Mouse (Mus musculus) gastrocnemius, postnatal 36 days (tissue): Measurements from ENCODE around the gene Dlgap4. TPM values are rescaled to one million over a fixed set of nuclear protein-coding genes. Genes with fewer than 3 reads are reported as not detected.

ENCODE experiments used
- DNase-seq, 2 experiments: peaks; one replicate each; pipeline ENCODE4 v3.0.0; 2022
- intact Hi-C: fragments of 180-260 bp; cut with DNase I; formaldehyde crosslinking; loops from one replicate; pipeline ENCODE4 v1.15.1; 2025
- long read RNA-seq, 2 experiments: library from polyadenylated mRNA; stranded (forward); transcript quantifications; one replicate each; pipeline ENCODE4 v2.0.0; 2021
- total RNA-seq, 2 experiments: library from RNA; stranded (reverse); gene quantifications; 2 replicates each; pipeline ENCODE4 v1.2.3; 2021

The Dlgap4 gene
- total RNA-seq = 10 to 100 TPM; 53.4 to 57.8 TPM
- long read RNA-seq, experiment 1, full-length matches to known transcripts = 17 of 32 reads
- long read RNA-seq, experiment 1, partial matches to known transcripts = 0 of 32 reads
- long read RNA-seq, experiment 1, other reads (novel, unspliced or antisense) = 15 of 32 reads
- long read RNA-seq, experiment 2, transcript Dlgap4-203 (7 exons, 3,402 nt) = major isoform, 12 of 46 reads
- long read RNA-seq, experiment 2, transcript Dlgap4-204 (7 exons, 1,595 nt) = minor isoform, 6 of 46 reads
- long read RNA-seq, experiment 2, partial matches to known transcripts = 11 of 46 reads
- long read RNA-seq, experiment 2, other reads (novel, unspliced or antisense) = 17 of 46 reads

DNA sequence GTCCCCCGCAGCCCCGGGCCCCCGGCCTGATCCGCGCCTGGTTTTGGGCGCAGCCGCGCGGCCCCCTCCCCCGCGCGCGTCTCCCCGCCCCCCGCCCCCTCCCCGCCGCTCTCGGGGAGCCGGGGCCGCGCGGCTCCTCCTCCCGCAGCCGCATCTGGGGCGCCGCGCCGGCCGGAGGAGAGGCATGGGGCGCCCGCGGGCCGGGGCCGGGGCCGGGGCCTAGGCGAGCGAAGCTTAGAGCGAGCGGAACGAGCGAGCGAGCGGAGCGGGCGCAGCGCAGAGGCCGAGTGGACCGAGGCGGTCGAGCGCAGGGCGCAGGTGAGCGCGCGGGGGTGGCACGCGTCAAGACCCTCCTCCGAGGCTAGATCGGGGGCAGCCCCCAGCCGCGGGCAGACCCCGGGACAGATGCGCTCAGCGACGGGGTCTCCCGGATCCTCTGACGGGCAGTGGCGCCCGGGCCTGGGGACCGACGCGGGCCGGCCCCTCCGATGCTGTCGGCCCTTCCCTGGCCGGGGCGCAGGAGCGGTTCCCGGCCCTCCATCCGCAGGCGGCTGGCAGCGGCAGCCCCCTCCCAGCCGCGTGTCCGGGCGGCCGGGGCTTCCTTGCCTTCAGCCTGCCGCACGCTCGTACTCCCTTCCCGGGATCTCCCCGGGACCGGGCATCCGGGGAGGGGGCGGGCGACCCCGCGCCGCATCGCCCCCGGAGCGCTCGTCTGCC lies at the start of gene Dlgap4:
Gene Dlgap4 (plus strand): TSS at position 165 of the 717 bp plus-strand sequence.
- DNase-seq = no peak
- intact Hi-C loops = loop anchor here (5.0 kb wide), 2 partner anchors 81 to 89 kb away; no protein-coding TSS in a partner anchor

DNA sequence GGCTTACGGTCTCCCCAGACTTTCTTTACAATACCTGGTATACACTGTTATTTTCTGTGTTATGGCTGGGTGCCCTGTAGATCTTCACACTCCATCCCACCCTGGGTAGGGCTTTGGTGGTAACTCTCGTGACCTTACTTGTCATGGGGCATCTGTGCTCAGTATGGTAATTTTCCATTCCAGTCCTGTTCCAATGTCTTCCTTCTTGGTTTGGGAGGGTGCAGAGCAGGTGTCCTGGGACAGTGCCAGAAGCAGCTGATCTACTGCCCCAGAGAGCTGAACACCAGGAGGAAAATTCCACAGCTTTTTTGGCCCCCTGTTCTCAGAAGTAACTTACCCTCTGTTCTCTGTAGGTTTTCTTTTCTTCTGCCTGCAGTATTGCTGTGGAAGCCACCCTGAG lies 47.0 kb upstream of the Dlgap4 start:
- DNase-seq = no peak
- intact Hi-C loops = no loop called here

DNA sequence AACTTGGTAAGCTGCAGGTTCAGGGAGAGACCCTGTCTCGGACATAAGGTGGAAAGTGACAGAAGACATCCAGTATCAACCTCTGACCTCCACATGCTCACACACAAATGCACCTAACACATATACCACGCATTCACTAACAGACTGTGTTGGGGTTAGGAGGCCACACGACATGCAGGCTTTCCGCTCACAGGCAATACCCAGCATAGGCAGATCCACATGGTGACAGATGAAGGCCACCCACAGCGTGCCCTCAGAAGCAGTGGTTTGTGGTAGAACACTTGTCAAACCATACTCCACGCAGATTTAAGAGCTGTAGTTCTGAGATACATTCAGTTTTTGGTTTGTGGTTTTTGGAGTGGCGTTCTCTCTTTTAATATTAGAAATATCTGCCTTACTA lies 44.9 kb upstream of the Dlgap4 start:
- intact Hi-C loops = no loop called here
- DNase-seq = no peak

DNA sequence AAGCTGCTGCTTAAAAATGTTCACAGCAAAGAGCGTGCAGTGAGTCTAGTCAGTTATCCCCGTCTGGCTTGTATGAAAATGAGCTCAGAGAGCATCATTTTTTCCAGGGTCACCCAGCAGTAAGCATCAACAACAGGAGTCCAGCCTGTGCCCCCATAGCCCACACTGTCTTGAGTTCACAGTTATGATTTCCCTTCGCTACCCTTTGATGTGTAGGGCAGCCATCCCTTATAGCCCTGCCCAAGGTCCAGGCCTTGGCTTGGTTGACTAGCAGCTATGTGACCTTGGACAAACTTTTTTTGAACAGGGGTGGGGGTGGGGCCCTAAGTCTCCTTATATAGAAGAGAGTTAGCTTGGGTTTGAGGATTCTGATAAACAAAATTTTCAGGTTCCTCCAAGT lies 44.2 kb upstream of the Dlgap4 start:
- intact Hi-C loops = no loop called here
- no peak for DNase-seq

DNA sequence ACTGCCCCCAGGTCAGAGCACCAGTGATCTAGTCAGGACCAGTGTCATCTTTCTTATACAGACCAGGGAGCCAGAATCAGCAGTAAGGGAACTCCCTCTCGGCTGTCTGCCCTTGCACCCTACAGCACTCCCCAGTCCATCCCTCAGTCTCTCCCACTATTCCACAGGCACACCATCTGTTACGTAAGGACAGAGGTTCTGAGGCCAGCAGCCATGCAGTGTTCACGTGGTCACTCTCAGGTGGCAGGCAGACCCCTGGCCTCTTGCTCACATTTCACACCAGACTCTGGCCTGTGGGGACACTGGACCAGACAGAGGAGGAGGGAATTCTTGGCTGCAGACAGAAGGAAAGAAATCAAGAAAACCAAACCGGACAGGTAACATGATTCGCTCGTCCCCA lies 42.0 kb upstream of the Dlgap4 start:
- intact Hi-C loops = no loop called here
- DNase-seq = no peak

DNA sequence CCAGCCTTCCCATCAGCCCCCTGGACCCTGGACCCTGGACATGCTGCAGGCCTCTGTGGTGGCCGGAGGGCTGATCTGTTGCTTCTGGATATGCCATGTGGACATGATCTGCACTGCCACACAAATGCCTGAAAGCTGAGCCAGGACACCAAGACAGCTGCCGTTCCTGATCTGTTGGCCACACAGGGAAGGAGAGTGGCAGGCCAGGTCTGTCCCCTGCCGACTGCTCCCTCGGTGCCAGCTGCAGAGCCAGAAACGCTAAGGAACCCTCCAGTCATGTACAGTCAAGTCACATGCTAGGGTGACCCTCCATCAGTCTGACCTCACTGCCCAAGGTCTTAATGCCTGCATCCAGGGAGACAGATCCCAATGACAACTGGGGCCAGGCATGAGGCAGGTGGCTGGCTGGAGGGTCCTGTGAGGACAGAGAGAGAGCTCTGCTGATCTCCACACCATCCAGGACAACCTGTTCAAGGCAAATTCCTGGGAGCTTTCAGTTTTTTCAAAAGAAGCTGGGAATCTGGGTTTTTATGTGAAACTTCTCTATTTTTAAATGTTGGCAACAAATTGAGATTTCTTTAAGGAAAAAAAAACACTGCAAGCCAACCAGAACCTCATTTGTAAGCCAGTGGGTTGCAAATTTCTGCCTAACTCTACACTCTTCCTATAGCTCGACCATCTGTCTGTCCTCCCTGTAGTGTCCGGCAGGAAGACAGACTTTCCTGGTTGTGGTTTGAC lies 36.5 kb upstream of the Dlgap4 start:
- DNase-seq = no peak
- intact Hi-C loops = no loop called here

DNA sequence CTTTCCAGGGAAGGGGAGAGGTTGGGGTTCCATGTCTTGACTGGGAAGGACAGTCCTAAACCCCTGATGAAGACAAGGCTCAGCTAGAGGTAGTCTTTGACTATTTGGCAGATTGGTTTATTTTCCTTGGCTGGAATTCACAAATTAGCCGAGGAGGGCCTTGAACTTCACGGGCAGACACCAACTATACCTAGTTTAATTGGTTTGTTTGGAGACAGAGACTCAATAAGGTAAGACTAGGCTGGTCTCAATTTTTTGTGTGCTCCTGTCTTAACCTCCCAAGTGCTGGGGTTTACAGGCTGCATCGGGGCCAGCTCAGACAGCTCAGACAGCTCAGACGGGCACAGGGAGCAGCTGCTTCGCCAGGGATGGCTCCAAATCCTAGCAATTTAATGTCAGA lies 33.0 kb upstream of the Dlgap4 start:
- DNase-seq = no peak

DNA sequence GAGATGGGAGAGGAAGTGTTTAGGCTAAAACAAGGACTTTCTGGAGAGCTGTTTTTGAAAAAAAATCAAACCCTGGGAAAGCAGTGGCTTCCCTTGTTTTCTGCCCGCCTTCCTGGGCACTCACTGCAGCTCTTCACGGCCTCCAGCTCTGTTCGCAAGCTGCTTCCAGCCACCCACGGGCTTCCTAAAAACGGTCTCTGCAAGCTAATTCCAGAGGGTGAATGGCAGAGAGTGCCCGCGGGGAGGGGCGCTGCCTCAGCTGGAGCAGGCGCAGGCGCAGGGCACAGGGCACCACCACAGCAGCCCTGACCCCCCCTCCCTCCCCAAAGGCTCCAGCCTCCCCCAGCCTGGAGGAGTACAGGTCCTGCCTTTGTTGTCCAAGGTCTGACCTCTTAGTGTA lies 32.3 kb upstream of the Dlgap4 start:
- intact Hi-C loops = no loop called here
- DNase-seq = no peak

More for the DNA sequence above, 33.0 kb upstream of the Dlgap4 start:
- intact Hi-C loops = no loop called here

DNA sequence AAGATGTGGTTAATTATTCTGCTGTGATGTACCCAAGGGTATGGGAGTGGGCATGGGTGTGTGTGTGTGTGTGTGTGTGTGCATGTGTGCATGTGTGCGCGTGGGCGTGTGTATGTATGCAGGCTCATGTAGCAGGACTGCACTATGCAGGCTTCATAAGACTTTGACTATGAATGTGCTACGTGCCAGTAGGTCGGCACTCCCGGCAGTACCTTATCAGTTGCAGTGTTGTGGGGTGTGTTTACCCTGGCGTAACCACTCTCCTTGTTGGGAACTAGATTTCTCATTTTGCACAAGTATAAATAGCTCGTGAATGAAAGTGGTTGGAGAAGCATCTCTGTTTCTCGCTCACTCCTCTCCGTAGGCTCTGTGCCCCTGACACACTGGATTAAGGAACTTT lies 30.6 kb upstream of the Dlgap4 start:
- DNase-seq = no peak
- intact Hi-C loops = no loop called here

DNA sequence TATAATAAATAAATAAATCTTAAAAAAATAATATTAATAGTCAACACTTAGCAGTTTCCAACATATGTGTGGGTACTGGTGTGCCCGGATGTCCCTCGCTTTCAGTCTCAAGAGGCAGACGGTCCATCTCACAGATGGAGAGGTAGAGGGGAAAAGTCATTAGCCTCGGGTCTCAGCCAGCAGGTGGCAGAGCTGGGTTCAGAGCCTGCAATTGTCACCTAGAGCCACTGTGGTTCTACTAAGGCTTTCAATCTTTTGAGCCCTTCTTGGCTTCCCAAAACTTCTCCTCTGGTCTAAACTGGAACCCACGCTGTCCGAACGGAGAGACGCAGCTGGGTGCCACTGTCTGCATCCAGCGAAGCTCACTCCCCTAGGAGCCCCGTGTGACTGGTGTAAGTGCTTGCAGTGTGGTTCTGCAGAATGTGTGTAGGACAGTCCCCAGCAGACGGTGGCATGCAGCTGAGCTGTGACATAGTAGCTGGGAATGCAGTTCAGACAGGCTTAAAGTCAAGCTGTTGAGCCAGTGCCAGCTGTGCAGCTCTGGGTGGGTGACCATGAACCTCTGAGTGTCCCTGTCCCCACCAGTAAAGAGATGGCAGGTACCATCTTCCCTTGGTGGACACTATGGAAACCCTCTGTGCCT lies 29.2 kb upstream of the Dlgap4 start:
- DNase-seq = no peak
- intact Hi-C loops = no loop called here

DNA sequence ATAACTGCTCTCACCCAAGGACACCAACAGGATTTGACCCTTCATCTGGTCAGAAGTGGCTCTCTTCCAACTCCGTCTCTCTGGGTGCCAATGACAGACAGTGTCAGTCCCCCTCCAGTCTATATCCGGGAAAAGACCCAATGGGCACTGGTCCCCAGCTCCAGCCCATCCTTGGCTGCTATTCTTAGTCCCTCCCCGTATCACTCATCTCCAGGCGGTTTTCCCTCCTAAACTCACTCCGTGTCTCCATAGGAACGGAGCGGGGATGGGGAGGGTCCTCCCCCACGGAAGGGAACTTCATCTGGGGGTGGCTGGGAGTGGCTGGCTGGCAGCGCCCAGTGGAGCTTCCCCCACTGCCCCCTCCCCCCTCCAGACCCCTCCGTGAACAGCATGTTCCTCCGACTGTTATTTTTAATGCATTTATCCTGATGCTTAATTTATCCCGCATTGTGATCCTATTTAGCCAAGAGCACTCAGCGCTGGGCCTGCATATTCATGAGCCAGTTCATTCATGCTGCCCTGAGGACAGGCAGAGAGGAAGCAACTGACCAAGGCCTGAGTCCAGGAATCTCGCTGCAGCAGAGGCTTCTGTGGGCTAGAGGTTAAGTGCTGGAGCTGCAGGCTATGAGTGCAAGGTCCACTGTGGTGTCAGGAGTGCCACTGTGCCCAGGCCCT lies 28.6 kb upstream of the Dlgap4 start:
- intact Hi-C loops = no loop called here

DNA sequence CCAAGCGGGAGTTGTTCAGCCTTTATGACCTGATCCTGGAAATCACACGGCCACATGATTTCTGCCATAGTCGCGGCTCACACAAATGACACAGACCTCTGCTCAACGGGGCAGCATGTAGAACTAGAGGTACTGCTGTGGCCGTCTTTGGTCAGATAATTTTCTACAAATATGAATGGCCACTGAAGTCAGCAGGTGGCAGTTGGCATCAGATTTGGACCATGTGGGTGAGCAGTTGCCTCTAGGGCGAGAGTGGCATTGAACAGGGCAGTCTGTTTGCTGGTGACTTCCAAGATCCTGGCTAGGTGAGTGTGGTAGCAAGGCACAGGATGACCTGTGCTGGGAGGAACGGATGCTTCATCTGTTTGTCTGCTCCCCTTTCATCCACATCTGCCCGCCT lies 24.0 kb upstream of the Dlgap4 start:
- intact Hi-C loops = no loop called here

More for the DNA sequence above, 28.6 kb upstream of the Dlgap4 start:
- DNase-seq = no peak

DNA sequence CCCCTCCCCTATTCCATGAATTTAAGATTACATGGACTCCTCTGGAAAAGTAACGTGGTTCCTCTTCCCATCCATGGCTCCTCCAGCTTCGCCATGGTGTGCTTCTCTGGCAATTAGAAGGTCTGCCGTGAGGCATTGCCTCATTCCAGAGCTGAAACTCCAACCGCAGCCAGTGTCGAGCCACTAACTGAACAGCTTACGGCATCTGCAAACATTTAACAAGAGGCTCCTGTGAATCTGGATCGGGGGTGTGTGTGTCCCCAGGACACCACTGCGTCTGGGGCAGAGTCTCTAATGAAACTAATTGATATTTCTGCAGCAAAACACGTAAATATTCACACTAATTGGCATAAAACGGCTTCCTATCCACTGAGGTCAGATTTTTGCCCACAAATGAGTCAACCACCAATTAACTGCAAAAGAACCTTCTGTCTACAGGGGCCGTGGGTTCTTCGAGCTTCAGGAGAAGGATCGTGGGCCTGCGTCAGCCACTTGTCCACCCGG lies 18.5 kb upstream of the Dlgap4 start:
- DNase-seq = no peak
- intact Hi-C loops = no loop called here

More for the DNA sequence above, 24.0 kb upstream of the Dlgap4 start:
- no peak for DNase-seq

DNA sequence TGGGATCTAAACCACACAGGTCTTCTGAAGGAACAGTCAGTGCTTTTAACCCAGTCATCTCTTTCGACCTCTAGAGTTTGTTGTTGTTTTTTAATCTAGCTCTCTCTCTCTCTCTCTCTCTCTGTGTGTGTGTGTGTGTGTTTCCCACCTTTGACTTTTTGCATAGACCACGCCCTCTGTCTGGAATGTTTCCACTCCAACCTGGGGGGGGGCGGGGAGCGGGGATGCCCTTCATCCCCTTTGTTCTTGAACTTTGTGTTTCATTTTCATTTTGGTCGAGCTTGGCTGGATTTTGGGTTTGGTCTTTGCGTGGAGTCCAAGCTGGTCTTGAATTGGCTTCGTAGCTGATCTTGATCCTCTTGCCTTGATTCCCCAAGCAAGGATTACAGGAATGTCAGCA lies 10.9 kb upstream of the Dlgap4 start:
- intact Hi-C loops = no loop called here
- DNase-seq = no peak

DNA sequence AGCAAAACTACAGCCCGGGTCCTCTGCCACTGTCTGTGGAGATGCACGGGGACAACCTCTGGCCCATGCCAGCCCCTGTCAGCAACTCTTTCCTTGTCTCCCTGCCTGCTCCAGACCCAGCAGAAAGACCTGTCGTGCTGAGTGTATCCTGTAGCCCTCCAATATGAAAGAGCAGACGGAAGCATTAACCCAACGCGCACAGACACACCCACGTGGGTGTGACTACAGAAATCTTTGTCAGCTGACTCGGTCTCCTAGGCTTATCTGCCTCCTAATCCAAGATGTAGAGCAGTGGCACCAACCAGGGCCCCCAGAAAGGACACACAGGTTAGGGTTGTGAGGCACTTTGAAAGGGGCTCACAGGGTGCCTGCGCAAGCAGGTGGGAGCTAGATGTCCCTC lies 9.8 kb upstream of the Dlgap4 start:
- DNase-seq = no peak
- intact Hi-C loops = no loop called here

DNA sequence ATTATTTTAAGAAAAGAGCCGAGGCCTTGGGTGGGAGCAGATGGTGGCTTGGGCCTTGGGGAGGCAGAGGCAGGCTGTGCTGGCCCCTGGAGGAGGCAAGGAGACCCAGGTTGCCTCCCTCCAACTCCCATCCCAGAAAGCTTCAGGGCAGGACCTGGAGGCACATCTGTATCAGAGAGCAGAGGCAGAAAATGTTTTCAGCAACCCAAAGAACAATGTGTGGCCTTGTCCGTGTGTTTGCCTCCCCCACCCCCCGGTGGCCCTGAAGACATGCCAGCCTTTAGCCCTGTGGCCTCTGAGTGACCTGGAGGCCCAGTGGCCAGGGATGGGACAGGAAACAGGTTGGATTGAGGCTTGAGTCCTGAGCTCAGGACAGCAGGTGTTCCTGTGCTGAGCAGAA lies 8.4 kb upstream of the Dlgap4 start:
- DNase-seq = no peak
- intact Hi-C loops = no loop called here

DNA sequence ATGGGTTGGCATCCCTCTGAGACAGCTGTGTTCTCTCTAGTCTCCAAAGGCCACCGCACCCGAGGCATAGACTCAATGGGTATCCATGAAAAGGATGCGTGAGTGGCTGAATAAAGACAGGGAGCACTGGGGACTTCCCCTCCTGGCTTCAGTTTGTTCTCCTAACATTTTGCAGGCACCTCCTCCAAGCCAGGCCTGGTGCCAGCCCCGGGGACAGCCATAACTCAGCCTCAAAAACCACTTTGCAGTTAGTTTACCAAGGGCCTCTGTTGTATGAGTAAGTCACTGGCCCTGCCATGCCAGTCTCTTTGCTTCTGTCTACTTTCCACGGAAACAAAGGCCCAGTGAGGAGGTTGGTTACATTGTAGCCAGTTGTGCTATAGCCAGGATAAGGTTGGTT lies 7.5 kb upstream of the Dlgap4 start:
- no peak for DNase-seq
- intact Hi-C loops = no loop called here

DNA sequence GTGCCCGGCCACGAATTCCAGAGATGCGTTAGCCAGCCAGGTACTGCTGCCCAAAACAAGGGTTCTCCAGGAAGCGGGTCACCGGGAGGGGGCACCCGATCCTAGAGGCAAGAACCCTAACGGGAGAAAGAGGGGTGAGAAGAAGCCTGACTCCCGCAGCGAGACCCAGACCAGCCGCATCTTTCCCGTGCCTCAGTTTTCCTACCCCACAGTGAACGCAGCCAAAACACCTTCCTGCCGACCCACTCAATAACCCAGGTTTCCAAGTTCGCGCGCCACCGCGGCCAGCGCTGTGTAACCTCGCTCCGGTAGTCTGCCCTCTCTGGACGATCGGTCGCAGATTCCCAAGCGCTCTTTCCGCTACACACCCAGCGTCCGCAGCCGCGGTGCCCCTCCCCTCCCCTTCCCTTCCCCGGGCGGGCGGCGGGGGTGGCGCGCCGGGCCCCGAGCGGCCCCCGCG lies 394 bp upstream of the Dlgap4 start:
- intact Hi-C loops = loop anchor here (5.0 kb wide), 2 partner anchors 81 to 89 kb away; no protein-coding TSS in a partner anchor
- DNase-seq = peak; percentile 30 to 45

DNA sequence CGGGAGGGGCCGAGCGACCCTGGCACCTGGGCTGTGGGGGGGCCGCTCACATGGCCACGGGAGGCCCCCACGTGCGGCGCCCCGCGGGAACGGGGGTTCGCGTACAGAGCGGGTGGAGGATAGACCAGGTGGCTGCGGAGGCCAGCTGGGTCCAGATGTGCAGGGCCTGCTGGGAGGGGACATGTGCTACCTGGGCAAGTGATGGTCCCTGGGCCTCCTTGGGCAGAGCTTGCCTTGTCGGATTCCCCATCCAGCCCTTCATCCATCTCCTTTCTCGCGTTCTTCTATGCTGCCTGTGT lies 702 bp downstream of the Dlgap4 start:
- intact Hi-C loops = loop anchor here (5.0 kb wide), 2 partner anchors 82 to 88 kb away; no protein-coding TSS in a partner anchor
- DNase-seq = no peak
